Mouse (Mus musculus) c-Kit-positive CD71-positive TER-119-positive erythroid progenitor cells, embryonic 14.5 days (primary cell): ENCODE data around the gene Gm21671.
"Not testable (repeated sequence)": the region's sequence is repeated elsewhere in the genome, so short reads cannot be mapped to it uniquely, and the experiment has no call there.

Source experiments
- DNase-seq: peaks from one replicate; pipeline ENCODE4 v3.0.0-alpha.2; 2013; ENCODE audit warnings: low spot score

The Gm21671 gene

GRCm38 (mm10) chr5:25954317-25954716, at the start of gene Gm21671:
TSS of gene Gm21671 (minus strand) at chr5:25954417.
- not testable (repeated sequence) for DNase-seq

- DNase-seq = not testable (repeated sequence)
These were observed 34.3 kb upstream of the Gm21671 start, which contains the start of gene Gm21698 for GRCm38 (mm10) chr5:25988550-25988949. TSS of gene Gm21698 (minus strand) at chr5:25988650.

- not testable (repeated sequence) for DNase-seq
These were observed 18.3 kb upstream of the Gm21671 start, which contains the start of gene Gm21680 for GRCm38 (mm10) chr5:25972563-25972962. TSS of gene Gm21680 (minus strand) at chr5:25972663.

- DNase-seq = not testable (repeated sequence)
These were observed 2.8 kb upstream of the Gm21671 start for GRCm38 (mm10) chr5:25957050-25957449.

- DNase-seq = not testable (repeated sequence)
These were observed 2.4 kb upstream of the Gm21671 start for GRCm38 (mm10) chr5:25956611-25957010.

- not testable (repeated sequence) for DNase-seq
These were observed 8.8 kb downstream of the Gm21671 start for GRCm38 (mm10) chr5:25945391-25945790.

- not testable (repeated sequence) for DNase-seq
These were observed 11.9 kb downstream of the Gm21671 start, which contains the start of gene Gm21663 for GRCm38 (mm10) chr5:25942281-25942680. TSS of gene Gm21663 (minus strand) at chr5:25942381.
